20 mouse cellular contexts compared by ENCODE assay signal in genomic region chr17:43200832-43201231, GRCm38 (mm10).
DNase-seq lines count a peak whose midpoint lies in the region; ATAC-seq lines count a peak whose summit lies in the region.
"Had no signal": no experiment of that assay in that cellular context is flagged by ENCODE, and none has a peak within 500 bp of the region (broad histone marks: within the 10 kb centered on the region; RNA-seq: fewer than 3 reads in every experiment).

No protein-coding gene starts in this region.

- no peak overlapping the region for H3K4me2 ChIP-seq in heart, embryonic 12.5 days
- H3K4me2 ChIP-seq: embryonic facial prominence, embryonic 13.5 days; forebrain, embryonic 12.5 days; hindbrain, embryonic 14.5 days had no signal

- H3K4me3 ChIP-seq in heart, embryonic 12.5 days, result no peak overlapping the region
- H3K4me3 ChIP-seq: embryonic facial prominence, embryonic 13.5 days; forebrain, embryonic 12.5 days had no signal

- H3K9me3 ChIP-seq in heart, embryonic 12.5 days (replicated peaks), result peaks cover 4% of the 10 kb centered on the region; the same call in 1 of the 2 replicates
- H3K9me3 ChIP-seq: embryonic facial prominence, embryonic 13.5 days; forebrain, embryonic 12.5 days had no signal

- no peak overlapping the region for H3K9ac ChIP-seq in heart, embryonic 12.5 days
- H3K9ac ChIP-seq: embryonic facial prominence, embryonic 13.5 days; forebrain, embryonic 12.5 days; hindbrain, embryonic 14.5 days had no signal

- no peak for ATAC-seq in heart, embryonic 12.5 days (ENCODE audit: insufficient number of reproducible peaks, low FRiP score)
- peak; percentile 69 to 91; a peak in 2 of 4 replicates for ATAC-seq in hematopoietic stem cell, adult 5-6 weeks (replicated peaks in 1 of 2; ENCODE audit: insufficient read depth in 1 of 2, low FRiP score in 2 of 2, low TSS enrichment in 1 of 2, low read depth in 1 of 2, poor library complexity in 2 of 2, severe bottlenecking in 2 of 2)
- ATAC-seq in neutrophil, adult 5-6 weeks (ENCODE audit: extremely low read depth, insufficient number of reproducible peaks, low FRiP score, poor library complexity, severe bottlenecking), result peak; percentile 90
- no peak for ATAC-seq in megakaryocyte-erythroid progenitor cell, adult 5-6 weeks (replicated peaks; ENCODE audit: low FRiP score, low TSS enrichment, poor library complexity, severe bottlenecking)
- ATAC-seq: forebrain, embryonic 16.5 days had no signal

- no peak overlapping the region for H3K27ac ChIP-seq in heart, embryonic 12.5 days (ENCODE audit: poor library complexity, severe bottlenecking)
- H3K27ac ChIP-seq: embryonic facial prominence, embryonic 13.5 days; forebrain, embryonic 12.5 days; hindbrain, embryonic 14.5 days had no signal

- H3K4me1 ChIP-seq in heart, embryonic 12.5 days (replicated peaks), result no peaks in the 10 kb centered on the region
- H3K4me1 ChIP-seq: embryonic facial prominence, embryonic 13.5 days had no signal

- H3K27me3 ChIP-seq in heart, embryonic 12.5 days (replicated peaks), result no peaks in the 10 kb centered on the region
- H3K27me3 ChIP-seq: embryonic facial prominence, embryonic 13.5 days; forebrain, embryonic 12.5 days had no signal

- no peaks in the 10 kb centered on the region for H3K36me3 ChIP-seq in heart, embryonic 12.5 days
- H3K36me3 ChIP-seq: embryonic facial prominence, embryonic 13.5 days; forebrain, embryonic 12.5 days had no signal

- peak; percentile 39 for DNase-seq in heart, adult 11 months
- peak; percentile 7 to 19 for DNase-seq in B cell, adult 2 months
- DNase-seq in thymus, postnatal 4 days, result no peak
- no peak for DNase-seq in layer of hippocampus, adult 9-11 months
- DNase-seq: adrenal gland, adult 2 months; adrenal gland, postnatal 25 days; cerebellum, adult 11 months; cerebellum, adult 9-10 months; cerebellum, postnatal 25 days; gastrocnemius, postnatal 14 days; heart, postnatal 10 days; heart, postnatal 4 days had no signal

- WGBS in heart, embryonic 12.5 days, result 63% methylated on average over 2 of the region's 2 CpGs

Comparison
In these comparisons a context has a peak if more than half of its experiments do, and no peak if none do; other contexts are left out.
1. DNase-seq: peak in heart, adult 11 months (single experiment) and B cell, adult 2 months (2 of 2); none in thymus, postnatal 4 days (single experiment) and layer of hippocampus, adult 9-11 months (single experiment).
2. ATAC-seq: peak in hematopoietic stem cell, adult 5-6 weeks (2 of 2) and neutrophil, adult 5-6 weeks (single experiment); none in heart, embryonic 12.5 days (single experiment) and megakaryocyte-erythroid progenitor cell, adult 5-6 weeks (single experiment).